Mouse (Mus musculus) cerebellum, adult 9-11 months (tissue): Measurements from ENCODE around the gene Ttn.

ENCODE experiments used
- DNase-seq: peaks from one replicate; pipeline ENCODE4 v3.0.0; 2022

The Ttn gene

GRCm38 (mm10) chr2:76695290-76695689 lies 287.1 kb downstream of the Ttn start:
- DNase-seq: no peak

DNA sequence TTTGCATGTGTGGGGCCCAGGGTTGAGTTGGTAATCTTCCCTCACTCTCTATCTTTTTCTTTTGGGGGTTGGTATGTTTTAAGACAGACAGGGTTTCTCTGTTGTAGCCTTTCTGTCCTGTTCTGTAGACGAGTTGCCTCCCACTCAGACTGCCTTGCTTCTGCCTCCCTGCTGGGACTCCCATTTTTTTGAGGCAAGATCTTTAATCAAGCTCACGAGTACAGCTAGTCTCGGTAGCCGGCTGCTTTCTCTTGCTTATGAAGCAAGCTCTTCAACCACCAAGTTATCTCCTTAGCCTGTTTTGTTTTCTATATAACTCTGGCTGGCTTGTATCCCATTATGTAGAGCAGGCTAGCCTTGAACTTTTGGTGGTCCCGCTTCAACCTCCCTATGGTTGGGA lies 288.6 kb downstream of the Ttn start:
- no peak for DNase-seq

GRCm38 (mm10) chr2:76690436-76691204 lies 291.7 kb downstream of the Ttn start:
- DNase-seq: no peak

DNA sequence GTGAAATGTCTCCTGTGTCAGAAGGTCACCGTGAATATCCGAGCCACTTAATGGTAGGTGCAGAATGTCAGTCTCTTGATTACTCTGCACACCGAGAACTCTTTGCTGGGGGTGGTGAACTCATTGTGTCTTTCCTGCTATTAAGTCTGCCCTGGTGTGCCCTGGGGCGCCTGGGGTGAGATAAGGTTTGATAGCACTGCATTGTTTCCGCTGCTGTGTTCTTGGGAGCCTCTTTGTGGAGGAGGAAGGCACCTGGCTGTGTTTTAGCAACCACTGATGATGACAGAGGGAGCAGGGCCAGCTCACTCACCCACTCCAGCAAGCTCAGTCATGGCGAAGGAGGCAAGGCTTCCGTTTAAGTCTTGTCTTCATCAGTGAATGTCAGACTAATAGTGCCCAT lies 294.2 kb downstream of the Ttn start:
- DNase-seq: no peak

- no peak for DNase-seq
Observed at GRCm38 (mm10) chr2:76687608-76688007, 294.7 kb downstream of the Ttn start.

GRCm38 (mm10) chr2:76686986-76687385 lies 295.4 kb downstream of the Ttn start:
- DNase-seq: no peak

DNA sequence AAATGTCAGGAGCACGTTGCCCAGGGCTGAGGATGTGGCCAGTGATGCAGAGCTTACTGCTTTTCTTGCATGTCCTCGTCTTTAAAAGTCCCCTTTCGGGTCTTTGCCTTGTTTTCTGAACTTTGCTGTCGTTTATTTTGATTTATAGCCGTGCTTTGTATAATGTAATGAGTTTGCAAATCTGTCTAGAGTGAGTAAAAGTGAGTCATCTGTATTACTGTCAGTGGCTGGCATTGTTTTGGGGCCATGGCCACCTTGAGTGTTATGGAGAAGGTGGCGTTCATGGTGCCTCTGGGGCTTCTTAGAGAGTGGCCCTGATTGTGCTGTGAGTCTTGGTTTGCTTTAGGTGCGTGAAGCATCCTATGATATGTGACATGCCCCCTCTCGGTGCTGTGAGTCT lies 300.0 kb downstream of the Ttn start:
- no peak for DNase-seq

DNA sequence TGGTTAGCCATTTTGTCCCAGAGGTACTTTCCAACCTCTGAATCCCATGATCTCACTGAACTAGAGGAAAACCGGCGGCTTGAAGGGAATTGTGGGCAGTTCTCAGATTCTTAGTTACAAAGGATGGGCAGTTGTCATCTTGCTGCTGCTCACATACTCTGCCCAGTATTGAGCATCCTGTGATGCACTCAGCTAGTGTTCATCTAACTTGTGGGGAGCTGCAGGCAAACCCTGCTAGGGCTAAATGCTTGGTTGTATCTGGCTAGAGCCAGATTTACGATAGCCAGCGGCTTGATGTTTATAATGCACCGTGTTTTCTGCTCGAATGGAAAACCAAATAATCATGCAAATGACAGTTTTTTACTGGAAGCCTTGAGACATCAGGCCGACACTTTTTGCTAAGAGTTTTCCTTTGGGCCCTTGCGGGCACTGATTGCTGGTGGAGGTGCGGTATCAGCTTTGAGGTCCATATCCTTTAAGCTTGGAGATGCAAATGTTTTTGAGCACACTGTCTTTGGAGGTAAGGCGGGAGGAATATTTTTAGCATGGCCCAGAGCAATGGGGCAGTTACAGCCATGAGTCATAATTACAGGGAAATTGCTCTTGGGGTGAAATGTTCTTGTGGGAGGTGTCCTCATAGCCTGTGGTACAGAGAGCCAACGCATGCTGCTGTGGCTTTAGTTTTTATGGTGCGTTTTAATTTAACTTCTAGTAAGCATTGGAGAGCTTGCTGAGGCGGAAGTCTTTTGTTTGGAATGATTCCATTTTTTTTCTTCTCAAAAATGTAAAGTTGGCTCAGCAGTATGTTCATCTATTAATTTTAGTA lies 305.7 kb downstream of the Ttn start:
- no peak for DNase-seq

GRCm38 (mm10) chr2:76675949-76676348 lies 306.4 kb downstream of the Ttn start:
- DNase-seq: peak; percentile 26

GRCm38 (mm10) chr2:76675451-76675850 lies 306.9 kb downstream of the Ttn start:
- peak; percentile 55 for DNase-seq

- DNase-seq: peak; percentile 88
Observed at GRCm38 (mm10) chr2:76674725-76675427, 307.5 kb downstream of the Ttn start, which contains the start of gene Plekha3. Gene Plekha3 (plus strand): TSS chr2:76675281.

GRCm38 (mm10) chr2:76673472-76674081 lies 308.8 kb downstream of the Ttn start:
- DNase-seq: peak; percentile 28

GRCm38 (mm10) chr2:76672966-76673392 lies 309.4 kb downstream of the Ttn start, which contains the start of gene Fkbp7:
Gene Fkbp7 (minus strand): TSS chr2:76673116.
- peak; percentile 95 for DNase-seq

- peak; percentile 11 for DNase-seq
Observed at GRCm38 (mm10) chr2:76672134-76672745, 310.1 kb downstream of the Ttn start.

GRCm38 (mm10) chr2:76671641-76672040 lies 310.7 kb downstream of the Ttn start:
- DNase-seq: no peak

GRCm38 (mm10) chr2:76667200-76667599 lies 315.1 kb downstream of the Ttn start:
- no peak for DNase-seq

DNA sequence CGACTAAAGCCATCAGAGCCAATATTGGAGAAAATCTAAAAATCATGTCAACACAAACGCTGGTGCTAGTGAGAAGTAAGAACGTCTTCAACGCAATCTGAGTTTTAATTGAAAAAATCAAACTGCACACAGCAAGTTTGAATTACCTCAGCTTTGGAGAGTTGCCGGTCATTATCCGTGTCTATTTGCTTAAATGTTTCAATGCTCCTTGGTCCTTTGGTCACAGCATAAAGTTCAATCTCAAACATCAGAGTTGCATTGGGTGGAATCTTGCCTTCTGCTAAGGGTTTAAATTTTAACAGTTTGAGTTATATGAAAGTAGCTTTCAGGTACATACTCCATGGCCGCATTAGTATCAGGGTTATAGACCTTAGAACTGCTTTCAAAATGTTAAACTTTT lies 316.8 kb downstream of the Ttn start:
- no peak for DNase-seq

GRCm38 (mm10) chr2:76659419-76659818 lies 322.9 kb downstream of the Ttn start:
- DNase-seq: no peak

DNA sequence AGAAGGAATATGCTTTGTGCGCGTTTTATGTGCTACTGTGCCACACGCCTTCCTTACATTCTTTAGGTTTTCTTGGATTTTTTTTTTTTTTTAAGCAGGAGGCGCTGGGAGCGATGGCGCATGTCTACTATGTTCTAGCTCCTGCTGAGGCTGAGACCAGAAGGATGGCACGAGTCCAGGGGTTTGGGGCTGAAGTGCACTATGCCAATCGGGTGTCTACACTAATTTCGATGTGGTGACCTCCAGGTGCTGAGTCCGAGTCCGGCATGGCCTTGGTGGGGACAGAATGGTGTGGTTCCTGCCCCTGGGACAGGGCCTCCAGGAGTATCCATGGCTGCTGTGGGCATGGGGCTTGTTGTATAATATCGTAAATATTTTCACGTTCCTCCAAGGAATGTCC lies 323.8 kb downstream of the Ttn start:
- DNase-seq: no peak

GRCm38 (mm10) chr2:76655982-76656381 lies 326.4 kb downstream of the Ttn start:
- DNase-seq: no peak

GRCm38 (mm10) chr2:76655444-76655843 lies 326.9 kb downstream of the Ttn start:
- DNase-seq: no peak

GRCm38 (mm10) chr2:76654646-76655045 lies 327.7 kb downstream of the Ttn start:
- no peak for DNase-seq
